Mouse (Mus musculus) common myeloid progenitor, adult 5-6 weeks (primary cell): ENCODE data around the gene Gm49416. TPM values are rescaled to one million over a fixed set of nuclear protein-coding genes. Genes with fewer than 3 reads are reported as not detected.

ENCODE experiments used
- ATAC-seq: replicated peaks from 2 replicates; pipeline ENCODE4 v1.8.0; 2016; ENCODE audit warnings: low read depth, mild to moderate bottlenecking, moderate TSS enrichment, inconsistent platforms; ENCODE audit not compliant: poor library complexity, severe bottlenecking
- total RNA-seq: library from RNA; stranded (forward); fragments of 200-1000, 187-1606 nt; gene quantifications from 2 replicates; pipeline ENCODE4 v1.2.3, GENCODE M21; 2017

Gene Gm49416
- total RNA-seq, 1 experiment from 2014 or later: not detected

DNA sequence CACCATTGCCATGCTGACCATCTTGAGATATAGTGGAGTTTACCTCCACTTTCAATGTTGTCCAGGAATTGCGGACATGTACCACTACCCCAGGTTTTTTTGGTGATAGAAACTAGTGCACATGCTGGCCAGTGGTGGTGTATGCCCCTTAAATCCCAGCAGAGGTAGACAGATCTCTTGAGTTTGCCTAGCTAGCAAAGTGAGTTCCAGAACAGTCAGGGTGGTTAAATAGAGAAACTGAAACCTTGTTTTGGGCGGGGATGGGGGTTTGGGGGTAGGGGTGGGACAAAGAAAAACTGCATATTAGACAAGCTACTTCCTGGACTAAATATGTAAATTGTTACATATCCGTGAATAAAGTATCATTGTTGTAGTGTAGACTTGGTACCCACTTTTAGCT, 30.3 kb downstream of the Gm49416 start:
- ATAC-seq: no peak

DNA sequence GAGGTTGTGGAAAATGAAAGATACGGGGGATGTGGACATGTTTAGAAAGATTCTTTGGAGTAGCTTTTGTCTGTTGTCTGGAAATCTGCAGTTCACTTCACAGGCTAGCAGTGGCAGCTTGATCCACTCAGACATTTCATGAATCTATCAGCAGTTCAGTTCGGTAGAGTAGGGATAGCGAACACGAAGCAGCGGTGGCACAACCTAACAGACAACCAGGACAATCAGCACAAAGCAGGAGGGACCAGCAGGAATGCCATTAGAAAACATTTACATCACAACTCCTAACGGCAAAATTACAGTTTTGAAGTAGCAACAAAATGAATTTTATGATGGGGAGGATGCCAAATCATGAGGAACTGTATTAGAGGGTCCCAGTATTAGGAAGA, 31.0 kb downstream of the Gm49416 start:
- ATAC-seq: no peak

DNA sequence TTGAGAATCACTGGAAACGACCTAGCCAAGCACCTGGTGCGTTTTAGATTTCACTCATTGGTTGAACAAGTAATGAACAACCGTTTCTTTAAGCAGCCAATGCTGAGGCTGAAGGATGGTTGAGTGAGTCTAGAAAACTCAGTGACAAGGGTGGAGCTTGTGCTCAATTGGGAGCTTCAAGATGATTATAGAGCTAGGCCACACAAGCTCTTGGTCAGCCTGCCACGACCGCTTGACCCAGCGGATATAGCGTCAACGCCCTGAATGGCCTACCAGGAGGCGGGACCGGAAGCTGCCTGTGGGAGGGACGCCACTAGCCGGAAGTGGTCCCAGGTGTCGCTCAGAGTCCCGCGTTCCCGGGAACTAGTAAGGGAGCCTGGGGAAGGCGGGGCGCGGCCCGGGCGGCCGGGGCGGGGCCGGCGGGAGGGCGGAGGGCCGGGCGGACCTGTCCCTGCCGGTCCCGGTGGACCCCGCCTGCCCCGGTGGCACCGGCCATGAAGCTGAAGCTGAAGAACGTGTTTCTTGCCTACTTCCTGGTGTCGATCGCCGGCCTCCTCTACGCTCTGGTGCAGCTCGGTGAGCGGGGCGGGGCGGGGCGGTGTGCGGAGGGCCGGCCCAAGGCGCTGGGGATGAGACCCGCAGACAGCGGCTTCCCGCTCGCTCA, 31.5 kb downstream of the Gm49416 start, which contains the start of gene B3gat3:
TSS of gene B3gat3 (plus strand) at position 302 of the 664 bp plus-strand sequence.
- peak; percentile 86 for ATAC-seq

DNA sequence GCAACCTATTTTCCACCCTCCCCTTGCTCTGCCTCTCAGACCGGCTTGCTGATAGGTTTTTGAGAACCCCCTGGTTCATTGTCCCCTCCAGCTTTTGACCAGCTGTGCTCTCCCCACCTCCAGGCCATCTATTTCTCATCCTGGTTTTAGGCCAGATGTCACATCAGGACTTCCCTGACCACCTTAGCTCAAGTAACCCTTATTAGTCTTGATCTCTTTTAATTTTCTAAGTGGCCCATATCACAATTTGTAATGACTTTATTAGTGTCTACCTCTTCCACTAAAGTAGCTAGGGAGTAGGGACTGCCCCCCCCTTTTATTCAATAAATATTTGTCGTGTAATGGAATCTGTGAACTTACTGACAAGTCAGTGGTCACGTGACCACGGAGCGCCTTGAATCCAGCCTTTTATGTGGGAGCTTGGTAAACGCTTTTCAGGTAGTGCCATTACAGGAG, 32.1 kb downstream of the Gm49416 start:
- 0 out of 2 replicates have a peak, but pooled peaks have one; percentile 24 for ATAC-seq

DNA sequence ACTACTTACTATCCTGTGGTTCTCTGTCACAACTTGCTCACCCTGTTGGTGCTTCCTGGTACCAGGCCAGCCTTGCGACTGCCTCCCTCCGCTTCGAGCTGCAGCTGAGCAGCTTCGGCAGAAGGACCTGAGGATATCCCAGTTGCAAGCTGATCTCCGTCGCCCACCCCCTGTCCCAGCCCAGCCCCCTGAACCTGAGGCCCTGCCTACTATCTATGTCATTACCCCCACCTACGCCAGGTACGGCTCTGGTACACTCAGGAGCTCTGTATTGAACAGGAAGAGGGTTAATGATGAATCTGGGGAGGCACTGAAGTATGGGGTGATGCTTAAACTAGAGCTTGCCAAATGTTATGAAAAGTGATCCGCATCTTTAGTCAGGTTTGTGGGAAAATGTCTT, 33.0 kb downstream of the Gm49416 start:
- no peak for ATAC-seq

DNA sequence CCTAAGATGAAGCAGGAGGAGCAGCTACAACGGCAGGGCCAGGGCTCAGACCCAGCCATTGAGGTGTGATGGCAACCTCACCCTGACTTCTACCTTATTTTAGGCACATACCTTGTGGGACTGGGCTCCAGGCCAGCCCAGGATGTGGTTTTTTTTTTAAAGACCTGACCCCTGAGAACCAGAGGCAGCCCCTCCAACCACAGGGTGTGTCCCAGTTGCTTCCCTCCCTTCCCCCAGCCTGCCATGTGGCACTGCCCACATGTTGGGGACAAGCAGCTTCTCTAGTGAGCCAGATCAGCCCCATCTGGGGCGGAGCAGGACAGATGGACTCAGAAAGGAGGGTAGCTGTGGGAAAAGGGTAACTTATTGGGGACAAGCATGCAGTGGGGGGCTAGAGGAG, 38.0 kb downstream of the Gm49416 start:
- no peak for ATAC-seq

DNA sequence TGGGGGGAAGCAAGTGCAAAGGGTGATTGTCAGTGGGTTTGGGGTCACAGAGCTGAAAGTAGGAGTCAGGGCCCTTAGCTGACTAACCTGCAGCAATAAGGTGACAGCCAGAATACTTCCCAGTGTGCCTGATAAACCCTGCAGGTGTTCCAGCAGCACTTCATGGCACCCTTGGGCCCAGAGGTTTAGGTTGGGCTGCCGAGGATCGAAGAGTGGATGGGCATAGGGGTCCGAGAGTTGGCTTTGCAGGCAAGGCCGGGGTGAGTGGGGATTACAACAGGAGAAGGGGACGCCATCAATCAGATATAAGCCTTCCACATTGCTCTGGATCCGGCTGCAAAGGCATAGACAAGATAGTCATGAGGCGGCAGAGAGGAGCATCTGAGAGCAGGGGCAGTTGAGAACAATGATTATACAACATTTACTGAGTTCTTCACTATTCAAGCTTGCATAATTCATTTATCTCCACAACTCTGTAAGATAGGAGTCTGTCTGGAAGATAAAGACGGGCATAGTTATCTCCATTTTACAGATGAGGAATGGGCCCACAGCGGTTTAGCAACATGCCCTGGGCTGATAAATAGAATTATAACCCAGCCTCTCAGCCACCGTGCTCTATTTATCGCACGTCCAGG, 39.3 kb downstream of the Gm49416 start:
- peak; percentile 15; the same call in 1 of the 2 replicates for ATAC-seq

DNA sequence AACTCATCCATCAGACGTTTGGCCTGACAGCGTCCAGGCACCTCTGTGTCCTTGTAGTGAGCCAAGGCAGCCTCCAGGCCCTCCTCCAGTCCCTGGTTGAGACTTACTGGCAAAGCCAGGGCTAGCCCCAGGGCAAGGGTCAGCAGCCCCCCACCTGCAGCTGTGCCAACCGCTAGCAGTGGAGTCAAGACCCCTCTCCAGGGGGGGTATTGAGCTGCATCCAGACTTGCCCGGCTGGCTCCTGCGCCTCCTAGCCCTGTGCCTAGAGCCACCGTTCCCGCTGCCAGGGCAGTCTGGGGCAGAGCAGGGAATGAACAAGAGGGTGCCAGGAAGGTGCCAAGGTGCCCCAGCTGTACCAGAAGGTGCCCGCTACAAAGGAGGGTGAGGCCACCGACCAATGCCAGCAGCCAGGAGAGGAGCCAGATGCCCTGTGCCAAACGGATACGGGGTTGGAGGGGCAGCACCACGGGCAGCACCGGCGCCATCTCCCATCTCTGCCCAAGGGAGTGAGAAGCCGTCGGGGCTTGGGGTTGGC, 40.0 kb downstream of the Gm49416 start:
- peak; percentile 33 for ATAC-seq

DNA sequence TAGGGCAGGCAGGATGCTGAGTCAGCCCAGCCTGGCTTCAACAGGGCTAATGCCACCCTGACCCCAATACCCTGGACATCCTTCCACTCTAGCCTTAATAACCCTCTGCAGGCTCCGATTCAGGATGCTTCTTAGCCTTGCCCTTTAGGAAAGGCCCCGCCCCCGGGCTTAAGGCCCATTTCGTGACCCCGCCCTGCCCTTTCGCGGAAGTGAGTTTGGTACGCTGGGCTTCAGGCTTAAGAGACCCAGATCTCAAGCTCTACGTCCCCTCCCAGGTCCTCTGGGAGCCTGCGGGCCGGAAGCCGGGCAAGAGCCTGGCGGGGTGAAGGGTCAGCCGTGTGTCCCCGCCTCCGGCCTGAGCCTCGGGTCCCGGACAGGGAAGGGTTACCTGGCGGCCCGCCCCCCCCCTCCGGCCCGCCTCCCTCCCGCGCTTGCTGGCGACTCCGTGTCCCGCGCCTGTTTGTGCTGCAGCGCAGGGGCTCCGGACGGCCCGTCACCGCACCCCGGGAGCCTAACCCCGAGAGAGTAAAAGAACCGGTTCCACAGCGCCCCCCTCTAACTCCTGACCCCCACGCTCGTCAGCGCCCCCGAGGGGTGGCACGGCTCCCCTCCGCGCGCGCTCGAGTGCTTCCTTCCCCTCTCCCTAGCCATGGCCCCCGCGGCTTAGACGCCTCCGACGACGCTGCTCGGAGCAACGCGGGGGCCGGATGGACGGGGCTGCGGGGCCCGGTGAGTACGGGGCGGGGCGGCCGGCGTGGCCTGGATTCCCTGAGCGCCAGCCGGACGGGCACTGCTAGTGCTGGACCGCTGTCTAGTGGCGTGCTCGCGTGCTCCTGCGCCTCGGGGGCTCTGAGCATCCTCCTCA, 40.7 kb downstream of the Gm49416 start, which contains the start of the genes Rom1 and Eml3:
TSS of gene Rom1 (minus strand) at position 133 of the 865 bp plus-strand sequence.
TSS of gene Eml3 (plus strand) at position 329 of the 865 bp plus-strand sequence.
- peak; percentile 72 for ATAC-seq

DNA sequence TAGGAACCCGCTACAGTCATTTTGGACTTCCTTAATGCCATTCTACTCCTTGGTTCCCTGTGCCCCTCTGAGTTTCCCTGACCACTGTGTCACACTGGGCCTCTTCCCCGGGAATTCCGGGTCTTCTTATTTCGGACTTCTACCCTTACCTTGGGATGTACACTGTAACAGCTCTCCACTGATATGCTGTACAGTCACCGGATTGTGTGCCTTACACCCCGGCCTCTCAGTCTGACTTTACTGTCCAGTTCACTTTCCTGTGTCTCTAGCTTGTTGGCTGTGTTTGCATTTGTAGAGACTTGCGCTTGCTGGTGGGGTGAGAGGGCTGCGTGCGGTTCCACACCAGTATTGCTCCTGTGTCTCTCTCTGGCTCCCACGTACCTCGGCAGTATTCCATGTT, 41.4 kb downstream of the Gm49416 start:
- no peak for ATAC-seq

DNA sequence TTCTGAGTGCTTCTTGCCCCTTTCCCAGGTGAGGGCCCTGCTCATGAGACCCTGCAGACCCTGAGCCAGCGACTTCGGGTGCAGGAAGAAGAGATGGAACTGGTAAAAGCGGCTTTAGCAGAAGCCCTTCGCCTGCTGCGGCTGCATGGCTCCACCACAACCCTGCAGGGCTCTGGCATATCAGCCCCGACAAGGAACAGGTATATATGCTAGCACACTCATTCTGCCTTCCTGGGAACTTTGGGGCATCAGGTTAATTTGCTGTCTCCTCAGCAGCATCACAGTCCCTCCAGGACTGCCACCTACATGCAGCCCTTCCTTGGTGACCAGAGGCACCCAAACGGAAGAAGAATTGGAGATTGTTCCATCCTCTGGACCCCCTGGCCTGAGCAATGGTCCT, 42.0 kb downstream of the Gm49416 start:
- ATAC-seq: no peak

- no peak for ATAC-seq
Measured at GRCm38 (mm10) chr19:8936736-8937135, 48.0 kb downstream of the Gm49416 start.

DNA sequence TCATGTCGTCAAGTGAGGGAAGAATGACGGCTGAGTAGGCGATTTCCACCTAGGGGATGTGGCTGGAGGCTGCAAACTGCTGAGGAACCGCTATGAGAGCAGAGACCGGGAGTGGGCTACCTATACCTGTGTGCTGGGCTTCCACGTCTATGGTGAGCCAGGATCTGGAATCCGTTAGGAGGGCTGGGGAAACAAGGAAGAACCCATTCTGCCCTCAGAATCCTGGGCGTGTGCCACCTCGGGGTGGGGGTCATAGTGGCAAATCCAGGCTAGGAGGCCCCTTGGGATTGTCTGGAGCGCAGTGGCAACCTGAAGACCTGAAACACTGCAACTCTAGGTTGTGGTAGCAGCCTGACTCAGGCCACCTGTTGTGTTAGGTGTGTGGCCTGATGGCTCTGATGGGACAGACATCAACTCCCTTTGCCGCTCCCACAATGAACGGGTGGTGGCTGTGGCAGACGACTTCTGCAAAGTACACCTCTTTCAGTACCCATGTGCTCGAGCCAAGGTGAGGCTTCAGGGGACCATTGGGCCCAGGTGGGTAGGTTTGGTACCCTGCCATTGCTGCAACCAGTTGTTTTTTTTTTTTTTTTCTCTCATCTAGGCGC, 51.9 kb downstream of the Gm49416 start:
- ATAC-seq: no peak

DNA sequence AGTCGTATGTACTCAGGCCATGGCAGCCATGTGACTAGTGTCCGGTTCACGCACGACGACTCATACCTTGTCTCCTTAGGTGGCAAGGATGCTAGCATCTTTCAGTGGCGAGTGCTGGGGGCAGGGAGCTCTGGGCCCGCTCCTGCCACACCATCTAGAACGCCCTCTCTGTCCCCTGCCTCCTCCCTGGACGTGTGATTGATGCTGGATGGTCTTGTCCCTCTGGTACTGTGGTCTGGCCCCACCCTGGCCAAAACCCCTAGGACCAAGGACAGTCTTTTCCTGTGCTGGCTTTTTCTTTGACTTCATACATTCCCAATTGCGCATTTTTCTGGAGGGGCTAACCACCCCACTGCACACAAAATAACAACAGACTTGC, 52.4 kb downstream of the Gm49416 start:
- ATAC-seq: no peak

- peak; percentile 82 for ATAC-seq
Measured at GRCm38 (mm10) chr19:8941515-8942217, 52.9 kb downstream of the Gm49416 start, which contains the start of gene Mta2. Mta2 (plus strand) TSS chr19:8941875.

GRCm38 (mm10) chr19:8942276-8942964, 53.7 kb downstream of the Gm49416 start:
- ATAC-seq: peak; percentile 1; the same call in 1 of the 2 replicates

DNA sequence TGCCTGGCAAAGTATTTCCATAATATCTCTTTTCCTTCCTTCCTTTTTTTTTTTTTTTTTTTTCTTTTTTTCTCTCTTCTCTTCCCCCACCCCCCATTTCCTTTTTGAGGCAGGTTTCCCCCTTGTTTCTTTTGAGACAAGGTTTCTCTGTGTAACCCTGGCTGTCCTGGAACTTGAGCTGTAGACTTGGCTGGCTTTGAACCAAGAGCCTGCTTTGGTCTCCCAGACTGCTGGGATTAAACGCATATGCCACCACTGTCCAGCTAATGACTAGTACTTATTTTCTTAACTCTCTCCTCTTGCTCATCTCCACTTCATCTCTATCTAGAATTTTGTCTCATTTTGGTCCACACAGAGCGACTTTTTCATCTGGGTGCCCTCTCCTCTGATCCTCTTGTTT, 54.3 kb downstream of the Gm49416 start:
- no peak for ATAC-seq

GRCm38 (mm10) chr19:8944062-8944461, 55.3 kb downstream of the Gm49416 start:
- ATAC-seq: peak; percentile 7

- peak; percentile 16; the same call in 1 of the 2 replicates for ATAC-seq
Measured at GRCm38 (mm10) chr19:8944750-8945149, 56.0 kb downstream of the Gm49416 start.
